Mouse (Mus musculus) cerebellum, postnatal 14 days (tissue): Measurements from ENCODE around the gene F2r.

ENCODE experiments used
- DNase-seq, 2 experiments: peaks; one replicate each; pipeline ENCODE4 v3.0.0; 2021; ENCODE audit warnings: mixed read lengths in 2 of 2

F2r gene

DNA sequence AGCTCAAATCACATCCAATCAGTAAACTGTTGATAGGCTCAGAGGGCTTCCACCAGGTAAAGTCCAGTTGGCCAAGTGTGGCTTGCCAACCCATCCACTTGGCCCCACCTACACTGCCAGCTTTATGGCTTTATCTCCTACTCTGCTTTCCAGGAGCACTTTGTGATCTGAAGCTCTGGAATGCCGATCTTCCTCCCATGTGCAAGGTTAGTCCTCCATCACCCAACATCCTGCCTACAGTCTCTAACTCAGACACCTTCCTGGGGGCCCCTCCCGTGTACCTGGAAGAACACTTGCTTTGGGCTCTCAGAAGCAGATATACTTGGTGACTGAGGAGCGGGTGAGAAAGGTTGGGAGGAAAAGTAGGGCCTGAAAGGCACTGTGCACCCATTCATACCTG, 26.7 kb downstream of the F2r start:
- DNase-seq, result no peak

GRCm38 (mm10) chr13:95587628-95588027, 30.7 kb downstream of the F2r start:
- no peak for DNase-seq

DNA sequence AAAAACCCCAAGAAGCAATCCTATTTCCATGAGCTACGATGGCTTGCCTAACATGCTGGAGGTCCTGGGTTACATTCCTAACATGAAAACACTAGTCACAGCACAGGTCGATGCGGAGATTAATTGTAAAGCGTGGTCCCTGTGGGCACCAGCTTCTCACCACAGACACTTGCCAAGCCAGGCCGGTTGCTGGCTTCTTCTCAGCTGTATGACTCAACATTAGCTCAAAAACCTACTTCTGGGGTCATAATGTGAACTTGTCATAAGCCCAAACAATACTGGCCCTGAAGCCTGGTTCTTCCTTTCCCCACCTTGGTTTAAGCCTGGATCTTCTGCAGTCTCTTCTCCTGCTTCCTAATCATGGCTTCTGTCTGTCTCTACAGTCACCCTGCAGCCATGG, 33.4 kb downstream of the F2r start:
- DNase-seq, result no peak

DNA sequence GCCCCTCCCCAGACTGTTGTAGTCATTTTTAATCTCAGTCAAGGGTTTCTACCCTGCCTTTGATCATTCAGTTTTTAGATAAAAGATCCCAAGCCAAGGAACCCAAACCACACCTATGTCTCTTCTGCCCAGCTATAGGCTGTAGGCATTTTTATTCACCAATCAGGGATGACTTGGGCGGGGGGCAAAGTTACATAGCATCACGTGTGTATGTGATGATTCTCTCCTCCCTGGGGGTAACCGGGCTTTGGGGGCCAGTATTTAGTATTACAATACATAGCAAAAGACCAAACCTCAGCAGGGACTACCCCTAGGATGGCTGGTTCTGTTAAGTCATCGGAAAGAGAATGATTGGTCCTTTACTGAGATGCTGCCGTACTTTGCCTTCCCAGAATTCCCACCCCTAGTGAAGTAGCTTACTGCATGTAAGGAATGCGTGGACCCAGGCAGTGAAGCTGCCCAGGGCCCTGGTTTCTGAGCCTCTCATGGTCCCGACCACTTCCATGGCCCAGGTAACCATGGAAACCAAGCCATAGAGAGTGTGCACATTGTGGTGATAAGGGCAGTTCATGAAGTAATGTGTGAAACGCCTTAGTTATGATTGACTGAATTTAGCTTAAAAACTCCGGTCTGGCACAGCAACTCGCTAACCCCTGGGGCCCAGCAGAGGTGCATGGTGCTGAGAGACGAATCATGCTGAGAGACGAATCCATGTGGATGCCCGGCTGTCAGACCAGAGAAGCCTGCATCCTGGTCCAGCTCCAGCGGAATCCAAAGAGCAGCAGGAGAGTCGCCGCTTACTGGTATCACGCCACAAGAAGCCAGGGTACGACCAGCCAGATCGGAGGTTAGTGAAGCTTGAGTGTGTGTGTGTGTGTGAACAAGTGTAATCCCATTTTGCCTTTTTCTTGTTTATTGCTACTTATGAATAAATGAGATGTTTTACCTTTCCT, 34.8 kb downstream of the F2r start:
- peak; percentile 61 to 74 for DNase-seq

GRCm38 (mm10) chr13:95581850-95582249, 36.4 kb downstream of the F2r start:
- no peak for DNase-seq

- DNase-seq, result no peak
Observed at GRCm38 (mm10) chr13:95578016-95578697, 40.1 kb downstream of the F2r start.

DNA sequence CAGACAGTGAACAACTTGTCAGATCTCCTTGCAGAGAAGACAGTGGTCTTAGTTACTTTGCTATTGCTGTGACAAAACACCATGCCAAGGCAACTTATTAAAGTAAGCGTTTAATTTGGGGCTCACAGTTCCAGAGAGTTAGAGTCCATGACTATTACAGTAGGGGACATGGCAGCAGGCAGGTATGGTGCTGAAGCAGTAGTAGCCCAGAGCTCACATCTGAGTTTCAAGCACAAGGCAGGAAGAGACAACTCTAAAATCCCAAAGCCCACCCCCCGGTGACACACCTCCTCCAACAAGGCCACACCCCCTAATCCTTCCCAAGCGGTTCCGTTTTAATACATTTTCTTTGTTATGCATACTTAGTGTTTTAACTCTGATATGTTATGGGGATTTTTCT, 47.4 kb downstream of the F2r start:
- DNase-seq, result no peak

GRCm38 (mm10) chr13:95569326-95569725, 49.0 kb downstream of the F2r start:
- DNase-seq, result no peak

DNA sequence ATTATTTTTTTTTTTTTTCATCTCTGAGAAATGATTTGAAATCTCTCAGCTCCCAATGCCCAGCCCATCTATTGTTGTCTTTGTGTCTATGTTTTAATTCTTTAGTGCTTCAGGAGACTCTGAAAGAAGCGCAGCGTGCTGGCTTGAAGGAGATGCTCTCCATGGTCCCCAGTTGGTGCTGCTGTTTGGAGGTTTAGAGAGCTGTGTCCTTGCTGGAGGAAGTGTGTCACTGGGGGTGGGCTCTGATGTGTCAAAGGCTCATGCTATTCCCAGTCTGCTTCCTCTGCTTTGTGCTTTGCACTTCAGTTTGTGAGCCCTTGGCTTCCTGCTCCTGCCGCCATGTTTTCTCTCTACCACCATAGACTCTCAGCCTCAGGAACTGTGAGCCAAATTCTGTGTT, 50.0 kb downstream of the F2r start:
- DNase-seq, result no peak

DNA sequence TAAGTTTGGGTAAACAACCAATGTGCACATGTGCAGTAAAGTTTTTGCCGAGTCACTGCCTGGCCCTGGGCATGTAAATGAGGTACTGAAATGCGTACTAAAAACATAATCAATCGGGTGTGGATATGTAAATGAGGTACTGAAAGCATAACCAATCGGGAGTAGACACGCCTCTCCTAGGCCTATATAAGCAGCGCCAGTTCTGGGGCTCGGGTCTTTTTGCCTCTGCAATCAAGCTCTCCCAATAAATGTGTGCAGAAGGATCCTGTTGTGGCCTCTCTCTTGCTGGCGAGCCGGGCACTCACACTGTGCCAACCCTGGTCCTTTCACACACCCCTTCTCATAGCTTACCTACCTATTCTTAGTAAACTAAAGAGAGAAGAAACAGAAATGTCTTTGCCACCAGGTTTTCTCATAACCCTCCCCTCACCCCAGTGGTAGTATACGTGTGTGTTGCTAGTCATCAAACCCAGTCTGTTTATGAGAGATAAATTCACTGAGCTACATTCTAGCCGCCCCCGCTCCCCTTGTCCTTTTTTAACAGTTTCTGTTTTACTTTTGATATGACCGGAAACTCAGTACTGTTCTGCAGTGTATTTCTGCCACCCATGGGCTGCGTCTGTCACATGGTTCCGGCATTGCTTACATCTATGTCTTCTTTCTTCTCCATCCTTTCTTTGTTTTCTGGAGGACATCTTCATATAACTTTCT, 51.3 kb downstream of the F2r start:
- no peak for DNase-seq

- DNase-seq, result peak; percentile 85 to 91
Observed at GRCm38 (mm10) chr13:95563693-95564092, 54.6 kb downstream of the F2r start.

DNA sequence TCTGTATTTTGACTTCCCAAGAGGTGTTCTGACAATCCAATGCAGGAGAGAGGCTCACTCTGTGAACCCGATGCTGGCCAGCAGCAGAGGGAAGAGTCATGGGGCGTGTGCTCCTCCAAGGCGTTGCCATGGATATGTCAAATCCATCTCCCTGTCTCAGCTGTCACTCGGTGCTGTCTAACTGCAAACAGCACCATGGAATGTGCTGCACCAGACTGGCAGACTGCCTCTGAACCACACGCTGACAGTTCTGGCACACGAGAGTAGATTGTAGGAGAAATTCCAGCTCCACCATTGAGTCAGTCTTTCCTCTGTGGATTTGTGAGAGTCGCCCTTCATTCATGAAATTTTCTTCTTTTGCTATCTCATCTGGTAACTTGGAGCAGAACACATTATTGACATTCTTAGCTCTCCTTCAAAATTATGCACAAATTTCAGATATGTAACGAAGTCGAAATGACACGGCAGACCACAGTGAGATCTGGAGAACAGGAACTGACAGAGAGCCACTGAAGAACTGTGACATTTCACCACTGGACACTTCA, 55.1 kb downstream of the F2r start:
- DNase-seq, result peak; percentile 32 to 55

- no peak for DNase-seq
Observed at GRCm38 (mm10) chr13:95557326-95557725, 61.0 kb downstream of the F2r start.

DNA sequence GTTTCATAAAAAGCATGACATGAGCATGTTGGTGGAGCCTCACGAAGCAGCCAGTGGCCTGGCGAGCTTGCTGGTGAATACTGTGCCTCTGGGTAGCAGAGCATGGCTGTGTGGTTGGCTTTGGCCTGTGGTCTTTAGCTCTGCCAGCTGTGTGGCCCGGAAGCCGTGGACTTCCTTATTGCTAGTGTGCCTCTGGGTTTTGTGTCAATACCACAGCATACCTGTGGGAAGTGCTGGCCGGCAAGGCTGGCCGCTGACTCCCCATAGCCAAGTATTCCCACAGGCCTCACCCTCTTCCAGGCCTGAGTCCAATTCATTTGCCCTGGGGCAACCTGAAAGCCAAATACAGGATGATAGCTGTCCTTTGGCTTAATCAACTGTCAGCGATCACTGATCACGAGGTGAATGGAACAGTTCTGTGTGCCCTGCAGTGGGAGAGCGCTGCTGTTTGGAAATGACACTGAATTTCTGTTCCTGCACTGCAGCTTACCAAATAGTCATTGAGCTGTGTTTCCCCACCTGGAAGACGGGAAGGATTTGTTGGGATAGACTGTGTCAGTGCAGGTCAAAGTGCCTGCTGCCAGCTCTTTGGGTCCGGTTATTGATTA, 64.3 kb downstream of the F2r start:
- DNase-seq, result no peak
